Mouse (Mus musculus) spleen, adult 2 months (tissue): ENCODE measurements around the gene Dnajb12. TPM values are rescaled to one million over a fixed set of nuclear protein-coding genes. Genes with fewer than 3 reads are reported as not detected.
"Not testable (repeated sequence)": the region's sequence is repeated elsewhere in the genome, so short reads cannot be mapped to it uniquely, and the experiment has no call there.

Experiments used
- DNase-seq, 2 experiments: peaks; one replicate each; pipeline versions ENCODE4 v3.0.0 to v3.0.0-alpha.2; 2012 to 2021; ENCODE audit warnings: low spot score in 2 of 2, low read depth in 1 of 2
- H3K27ac ChIP-seq: fragments of 200-500 bp; 2 replicates; pipeline ENCODE4 v1.5.1; 2012; ENCODE audit warnings: low read length, inconsistent platforms; ENCODE audit not compliant: insufficient read depth
- H3K27me3 ChIP-seq: fragments of 200-500 bp; 2 replicates; pipeline ENCODE4 v1.6.1; 2012; ENCODE audit warnings: mild to moderate bottlenecking, moderate library complexity, low read length, inconsistent platforms; ENCODE audit not compliant: control insufficient read depth, insufficient read depth
- H3K36me3 ChIP-seq: fragments of 200-500 bp; 2 replicates; pipeline ENCODE4 v1.6.1; 2012; ENCODE audit warnings: mild to moderate bottlenecking, low read length, inconsistent platforms; ENCODE audit not compliant: control insufficient read depth, insufficient read depth
- H3K4me1 ChIP-seq: fragments of 200-500 bp; 2 replicates; pipeline ENCODE4 v1.6.1; 2011; ENCODE audit warnings: inconsistent platforms; ENCODE audit not compliant: control insufficient read depth, insufficient read depth, insufficient read length
- H3K4me3 ChIP-seq: fragments of 200-500 bp; 2 replicates; pipeline ENCODE4 v1.5.1; 2011; ENCODE audit warnings: mild to moderate bottlenecking, inconsistent platforms; ENCODE audit not compliant: insufficient read depth, insufficient read length; ENCODE audit errors: extremely low read depth
- CTCF ChIP-seq: fragments of 200-500 bp; IDR thresholded peaks from 2 replicates; pipeline ENCODE4 v1.5.1; 2011; ENCODE audit warnings: mild to moderate bottlenecking, inconsistent platforms; ENCODE audit not compliant: insufficient read depth, insufficient read length, insufficient replicate concordance; ENCODE audit errors: extremely low read depth
- POLR2A ChIP-seq: fragments of 200-500 bp; IDR thresholded peaks from 2 replicates; pipeline ENCODE4 v1.6.1; 2011; ENCODE audit warnings: low read depth, low read length, inconsistent platforms
- WGBS: fragments of 180-500 bp; shearing (Covaris S2); methylation state at CpG from one replicate; pipeline ENCODE4 v1.1.7; 2018; 5-methylcytosine and 5-hydroxymethylcytosine counted together
- polyA plus RNA-seq: library from polyadenylated mRNA; depleted of rRNA; stranded (reverse); fragments of >200 nt; gene quantifications from 2 replicates; pipeline ENCODE4 v1.2.3, GENCODE M21; 2012

The Dnajb12 gene
- polyA plus RNA-seq, 1 experiment = 29.9 TPM

GRCm38 (mm10) chr10:59870038-59870437 is 9.3 kb upstream of the Dnajb12 start:
- no peak for DNase-seq
- Histone ChIP-seq H3K27me3 (no peaks in the 10 kb centered on the region), H3K36me3 (no peaks in the 10 kb centered on the region), H3K27ac (no peak overlapping the region), H3K4me3 (no peak overlapping the region), H3K4me1 (peaks cover 2% of the 10 kb centered on the region; the same call in 1 of the 2 replicates)
- 90% methylated on average over 6 of the region's 6 CpGs for WGBS
- TF ChIP-seq POLR2A (no peak), CTCF (no peak)

GRCm38 (mm10) chr10:59872651-59873050 is 6.7 kb upstream of the Dnajb12 start:
- not testable (repeated sequence) for H3K4me1 ChIP-seq
- WGBS = 87% methylated on average over 4 of the region's 4 CpGs

GRCm38 (mm10) chr10:59873206-59873605 is 6.2 kb upstream of the Dnajb12 start:
- Histone ChIP-seq H3K4me3 (no peak overlapping the region), H3K4me1 (no peaks in the 10 kb centered on the region), H3K36me3 (no peaks in the 10 kb centered on the region), H3K27ac (no peak overlapping the region), H3K27me3 (no peaks in the 10 kb centered on the region)
- DNase-seq = no peak
- TF ChIP-seq POLR2A (no peak), CTCF (no peak)
- 83% methylated on average over 5 of the region's 5 CpGs for WGBS

More at GRCm38 (mm10) chr10:59872651-59873050, 6.7 kb upstream of the Dnajb12 start:
- not testable (repeated sequence) for DNase-seq, H3K36me3 ChIP-seq, H3K27me3 ChIP-seq, H3K4me3 ChIP-seq, H3K27ac ChIP-seq

- TF ChIP-seq CTCF = no peak
- no peak for TF ChIP-seq POLR2A
- Histone ChIP-seq H3K36me3 (no peaks in the 10 kb centered on the region), H3K27me3 (no peaks in the 10 kb centered on the region), H3K4me1 (no peaks in the 10 kb centered on the region), H3K4me3 (no peak overlapping the region), H3K27ac (peak overlapping the region; percentile 46; the same call in 1 of the 2 replicates)
- DNase-seq = no peak
- 83% methylated on average over 5 of the region's 5 CpGs for WGBS
These were observed 5.7 kb upstream of the Dnajb12 start for GRCm38 (mm10) chr10:59873613-59874012.

GRCm38 (mm10) chr10:59875396-59875795 is 4.0 kb upstream of the Dnajb12 start:
- Histone ChIP-seq H3K27ac (peak overlapping the region; percentile 47; the same call in 1 of the 2 replicates), H3K4me1 (no peaks in the 10 kb centered on the region), H3K27me3 (no peaks in the 10 kb centered on the region), H3K36me3 (no peaks in the 10 kb centered on the region), H3K4me3 (no peak overlapping the region)
- 22% methylated on average over 1 of the region's 1 CpGs for WGBS
- no peak for TF ChIP-seq POLR2A
- TF ChIP-seq CTCF = no peak
- no peak for DNase-seq

GRCm38 (mm10) chr10:59876698-59877097 is 2.7 kb upstream of the Dnajb12 start:
- not testable (repeated sequence) for H3K4me1 ChIP-seq, H3K27me3 ChIP-seq, H3K4me3 ChIP-seq, H3K36me3 ChIP-seq, H3K27ac ChIP-seq, DNase-seq
- WGBS = 96% methylated on average over 4 of the region's 4 CpGs

GRCm38 (mm10) chr10:59877421-59878117 is 1.8 kb upstream of the Dnajb12 start:
- 70% methylated on average over 15 of the region's 15 CpGs for WGBS
- TF ChIP-seq CTCF = no peak
- Histone ChIP-seq H3K4me1 (0 out of 2 replicates have a peak, but pooled peaks cover 4% of the 10 kb centered on the region), H3K4me3 (no peak overlapping the region), H3K27ac (no peak overlapping the region), H3K27me3 (no peaks in the 10 kb centered on the region), H3K36me3 (no peaks in the 10 kb centered on the region)
- no peak for DNase-seq
